Mouse (Mus musculus) stomach, postnatal 0 days (tissue): ENCODE data around the gene Olfr959. TPM values are rescaled to one million over a fixed set of nuclear protein-coding genes. Genes with fewer than 3 reads are reported as not detected.

ENCODE experiments used
- ATAC-seq: fragments of 200-750 bp; cut with Nextera tagmentation; 2 replicates; pipeline ENCODE4 v1.8.0; 2017; ENCODE audit not compliant: low FRiP score, low TSS enrichment
- DNase-seq: peaks from one replicate; pipeline ENCODE4 v3.0.0-alpha.2; 2016; ENCODE audit warnings: low spot score
- H3K27ac ChIP-seq: fragments of 300-500 bp; sonication (generic); replicated peaks from 2 replicates; pipeline ENCODE4 v1.5.1; 2014; ENCODE audit warnings: mild to moderate bottlenecking, control low read depth
- H3K27me3 ChIP-seq: fragments of 300-500 bp; sonication (generic); 2 replicates; pipeline ENCODE4 v1.6.1; 2014; ENCODE audit warnings: low read length; ENCODE audit not compliant: control insufficient read depth, insufficient read depth
- H3K36me3 ChIP-seq: fragments of 300-500 bp; sonication (generic); 2 replicates; pipeline ENCODE4 v1.6.1; 2014; ENCODE audit warnings: low read length, mixed read lengths; ENCODE audit not compliant: control insufficient read depth, insufficient read depth
- H3K4me1 ChIP-seq: fragments of 300-500 bp; sonication (generic); replicated peaks from 2 replicates; pipeline ENCODE4 v1.6.1; 2014; ENCODE audit warnings: antibody characterized with exemption; ENCODE audit not compliant: control insufficient read depth, insufficient read depth
- H3K4me2 ChIP-seq: fragments of 300-500 bp; sonication (generic); replicated peaks from 2 replicates; pipeline ENCODE4 v1.6.1; 2014; ENCODE audit warnings: low read depth, mild to moderate bottlenecking, control low read depth, moderate library complexity
- H3K4me3 ChIP-seq: fragments of 300-500 bp; sonication (generic); 2 replicates; pipeline ENCODE4 v1.5.1; 2014; ENCODE audit warnings: low read depth, low read length, control low read depth
- H3K9ac ChIP-seq: fragments of 300-500 bp; sonication (generic); 2 replicates; pipeline ENCODE4 v1.6.1; 2014; ENCODE audit warnings: mild to moderate bottlenecking, low read length, control low read depth, mixed read lengths
- H3K9me3 ChIP-seq: fragments of 300-500 bp; sonication (generic); 2 replicates; pipeline ENCODE4 v1.6.1; 2016; ENCODE audit warnings: low read length; ENCODE audit not compliant: control insufficient read depth
- CTCF ChIP-seq: IDR thresholded peaks from 2 replicates; pipeline ENCODE4 v1.5.1; 2016; ENCODE audit warnings: antibody characterized with exemption, low read depth, mild to moderate bottlenecking, moderate library complexity
- EP300 ChIP-seq: optimal IDR thresholded peaks from 2 replicates; pipeline ENCODE3; 2016; ENCODE audit warnings: antibody characterized with exemption
- WGBS: fragments of 180-500 bp; shearing (Covaris S2); extraction: QIAGEN DNeasy Blood & Tissue Kit; methylation state at CpG from one replicate; pipeline ENCODE4 v1.1.7; 2014; 5-methylcytosine and 5-hydroxymethylcytosine counted together
- polyA plus RNA-seq: library from polyadenylated mRNA; unstranded; fragments of >200 nt; fragmentation: Nextera tagmentation; extraction: Ambion mirVana; gene quantifications from 2 replicates; pipeline ENCODE4 v1.2.1, GENCODE M21; 2015

The Olfr959 gene
- polyA plus RNA-seq, 1 experiment from 2014 or later: not detected

DNA sequence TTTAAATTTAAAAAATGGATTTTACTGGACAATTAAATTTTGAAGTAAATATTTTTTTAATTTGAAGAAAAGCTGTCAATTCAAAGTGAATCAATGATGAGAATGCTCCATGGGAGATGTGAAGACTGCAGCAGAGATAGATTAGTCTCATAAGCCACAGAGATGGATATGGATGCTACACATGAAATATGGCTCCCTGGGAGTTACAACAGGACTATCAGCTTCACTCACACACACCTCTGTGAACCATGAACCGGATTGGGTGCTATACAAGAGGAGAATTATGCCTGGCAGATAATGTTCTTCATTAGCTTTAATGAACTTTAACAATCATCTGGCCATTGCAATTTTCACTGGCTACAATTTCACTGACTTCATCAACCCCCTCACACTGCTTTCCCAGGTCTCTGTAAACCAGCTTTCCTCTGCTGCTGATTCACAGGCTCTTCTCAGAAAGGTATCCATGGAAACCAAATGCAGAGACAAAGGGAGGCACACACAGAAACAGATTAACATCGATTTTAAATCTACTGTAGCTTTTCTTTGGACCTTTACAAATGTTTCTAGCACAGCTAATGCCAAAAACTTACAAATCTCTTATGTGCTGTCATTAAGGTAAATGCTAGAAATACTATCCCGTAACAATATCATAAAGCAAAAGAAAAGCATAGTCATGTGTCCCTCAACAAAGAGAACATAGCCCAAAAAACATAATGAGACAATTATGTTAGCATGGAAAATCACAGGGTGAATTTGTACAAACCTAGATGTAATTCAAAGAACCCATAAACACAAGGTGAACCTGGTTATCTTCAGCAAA is 17.6 kb downstream of the Olfr959 start:
- H3K4me1 ChIP-seq: no peaks in the 10 kb centered on the region
- H3K27ac ChIP-seq: no peak overlapping the region
- no peak overlapping the region for H3K9ac ChIP-seq
- no peaks in the 10 kb centered on the region for H3K27me3 ChIP-seq
- TF ChIP-seq CTCF: no peak
- no peak for TF ChIP-seq EP300
- 51% methylated on average over 3 of the region's 3 CpGs for WGBS
- DNase-seq (no peak), ATAC-seq (no peak)
- no peak overlapping the region for H3K4me2 ChIP-seq
- H3K4me3 ChIP-seq: no peak overlapping the region
- H3K36me3 ChIP-seq: no peaks in the 10 kb centered on the region
- H3K9me3 ChIP-seq: no peaks in the 10 kb centered on the region

DNA sequence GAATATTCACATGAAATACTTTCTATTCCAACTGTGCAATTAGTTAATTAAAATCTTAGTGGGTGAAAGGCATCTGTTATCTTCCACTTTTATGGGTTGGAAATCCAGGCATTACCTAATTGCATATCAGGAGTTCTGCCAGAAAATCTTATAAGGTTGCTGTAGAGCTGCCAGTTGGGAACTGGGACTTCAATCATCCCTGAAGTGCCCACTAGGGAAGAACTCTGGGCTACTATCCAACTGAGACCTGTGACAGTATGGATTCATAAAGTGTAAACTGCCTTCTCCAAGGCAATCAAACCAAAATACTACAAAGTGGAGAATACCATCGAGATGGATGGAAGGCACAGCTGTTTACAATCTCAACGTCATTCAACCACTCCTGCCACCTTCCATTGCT is 21.4 kb downstream of the Olfr959 start, which contains the start of gene Olfr958:
Gene Olfr958 (minus strand): TSS at position 109 of the 400 bp plus-strand sequence.
- 51% methylated on average over 2 of the region's 2 CpGs for WGBS
- H3K4me1 ChIP-seq: no peaks in the 10 kb centered on the region
- ATAC-seq (no peak), DNase-seq (no peak)
- H3K9ac ChIP-seq: no peak within 1 kb of the TSS
- TF ChIP-seq EP300 (no peak), CTCF (no peak)
- H3K4me2 ChIP-seq: no peak within 1 kb of the TSS
- H3K9me3 ChIP-seq: no peaks in the 10 kb centered on the region
- no peaks in the 10 kb centered on the region for H3K27me3 ChIP-seq
- no peak within 1 kb of the TSS for H3K4me3 ChIP-seq
- no peak within 1 kb of the TSS for H3K27ac ChIP-seq
- H3K36me3 ChIP-seq: no peaks in the 10 kb centered on the region

DNA sequence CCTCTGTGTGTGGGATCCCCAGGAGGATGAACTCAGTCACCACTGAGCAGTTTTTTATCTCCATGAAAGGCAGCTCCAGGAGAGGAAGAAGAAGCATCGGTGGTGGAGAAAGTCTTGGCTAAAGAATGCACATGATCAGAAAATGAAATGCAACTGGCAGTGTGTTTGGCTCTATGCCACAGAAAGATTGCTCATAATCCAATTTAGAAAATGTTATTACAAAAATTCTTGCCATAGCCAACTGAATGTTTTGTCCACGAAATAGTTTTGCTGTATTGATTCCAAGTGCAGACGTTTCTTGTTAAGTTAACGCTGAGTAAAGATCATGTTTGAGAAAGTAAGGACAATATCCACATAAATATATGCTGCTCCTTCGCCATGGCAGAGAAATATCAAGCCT is 24.6 kb downstream of the Olfr959 start:
- H3K36me3 ChIP-seq: no peaks in the 10 kb centered on the region
- H3K4me3 ChIP-seq: no peak overlapping the region
- no peaks in the 10 kb centered on the region for H3K9me3 ChIP-seq
- 51% methylated on average over 5 of the region's 5 CpGs for WGBS
- H3K4me1 ChIP-seq: no peaks in the 10 kb centered on the region
- H3K27me3 ChIP-seq: no peaks in the 10 kb centered on the region
- no peak overlapping the region for H3K4me2 ChIP-seq
- TF ChIP-seq EP300 (no peak), CTCF (no peak)
- H3K27ac ChIP-seq: no peak overlapping the region
- DNase-seq: no peak
- H3K9ac ChIP-seq: no peak overlapping the region
- ATAC-seq: no peak

DNA sequence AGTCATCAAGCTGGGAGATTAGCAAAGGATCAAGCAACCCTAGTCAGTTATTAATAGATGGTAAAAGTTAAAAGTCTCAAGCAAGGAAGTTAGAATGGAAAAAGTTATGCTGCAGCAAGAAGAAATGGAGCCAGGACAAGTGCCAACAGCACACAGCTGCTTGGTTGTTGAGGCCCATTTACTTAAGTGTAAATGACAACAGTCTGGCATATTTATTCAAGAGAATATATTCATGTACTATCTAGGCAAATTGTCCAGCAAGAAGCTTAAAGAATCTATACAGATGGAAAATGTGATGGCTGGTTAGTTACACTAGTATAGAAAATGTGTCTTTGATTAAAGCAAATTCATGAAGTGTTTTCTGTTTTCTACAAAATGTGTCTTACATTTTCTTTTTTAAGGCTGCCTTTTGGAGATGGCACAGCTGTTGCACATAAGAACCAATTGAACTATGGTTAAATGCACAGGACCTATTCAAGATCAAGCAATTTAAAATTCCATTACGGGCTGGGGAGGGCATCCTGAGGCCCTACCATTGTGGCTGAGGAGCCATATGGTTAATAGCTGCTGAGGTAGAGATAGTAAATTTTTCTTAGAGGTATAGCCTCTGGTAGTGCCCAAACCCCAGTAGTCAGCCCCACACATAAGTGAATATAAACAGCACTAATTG is 51.6 kb downstream of the Olfr959 start:
- Histone ChIP-seq H3K9ac (no peak overlapping the region), H3K9me3 (no peaks in the 10 kb centered on the region), H3K4me2 (no peak overlapping the region), H3K36me3 (no peaks in the 10 kb centered on the region), H3K4me1 (no peaks in the 10 kb centered on the region), H3K27me3 (no peaks in the 10 kb centered on the region), H3K27ac (no peak overlapping the region), H3K4me3 (no peak overlapping the region)
- 61% methylated on average over 1 of the region's 1 CpGs for WGBS
- TF ChIP-seq CTCF: no peak
- TF ChIP-seq EP300: no peak
- DNase-seq: no peak
- no peak for ATAC-seq

Other genes with a start within 250 kb of the Olfr959 start
- not detected in 2 replicates for gene Olfr948, start 249.5 kb downstream of the Olfr959 start, polyA plus RNA-seq
- gene Olfr951, start 188.2 kb downstream of the Olfr959 start, polyA plus RNA-seq: not detected in 2 replicates
- gene Olfr952, start 148.4 kb downstream of the Olfr959 start, polyA plus RNA-seq: not detected in 2 replicates
- 0.02 TPM in 1 of 2 replicates, not detected in the other for gene Olfr954, start 118.9 kb downstream of the Olfr959 start, polyA plus RNA-seq
- gene Olfr955, start 103.6 kb downstream of the Olfr959 start, polyA plus RNA-seq: not detected in 2 replicates
- gene Olfr44, start 81.6 kb downstream of the Olfr959 start, polyA plus RNA-seq: not detected in 2 replicates
- not detected in 2 replicates for gene Olfr957, start 59.8 kb downstream of the Olfr959 start, polyA plus RNA-seq
- not detected in 2 replicates for gene Olfr958, start 21.5 kb downstream of the Olfr959 start, polyA plus RNA-seq
- gene AW551984, start 28.8 kb upstream of the Olfr959 start, polyA plus RNA-seq: 10.6 and 12.5 TPM in 2 replicates
- not detected in 2 replicates for gene Olfr148, start 35.1 kb upstream of the Olfr959 start, polyA plus RNA-seq
- not detected in 2 replicates for gene Olfr960, start 45.8 kb upstream of the Olfr959 start, polyA plus RNA-seq
- gene Olfr961, start 69.5 kb upstream of the Olfr959 start, polyA plus RNA-seq: not detected in 2 replicates
- gene Olfr963, start 91.6 kb upstream of the Olfr959 start, polyA plus RNA-seq: not detected in 2 replicates
- gene Olfr149, start 131.5 kb upstream of the Olfr959 start, polyA plus RNA-seq: not detected in 2 replicates
- gene Olfr965, start 135.8 kb upstream of the Olfr959 start, polyA plus RNA-seq: not detected in 2 replicates
- gene Olfr150, start 155.4 kb upstream of the Olfr959 start, polyA plus RNA-seq: not detected in 2 replicates
- gene Olfr967, start 170.7 kb upstream of the Olfr959 start, polyA plus RNA-seq: not detected in 2 replicates
- gene Olfr968, start 207.7 kb upstream of the Olfr959 start, polyA plus RNA-seq: not detected in 2 replicates
- gene Olfr969, start 215.4 kb upstream of the Olfr959 start, polyA plus RNA-seq: not detected in 2 replicates
- not detected in 2 replicates for gene Olfr970, start 233.3 kb upstream of the Olfr959 start, polyA plus RNA-seq